Mouse (Mus musculus): Measurements from ENCODE around the gene Havcr2. TPM values are rescaled to one million over a fixed set of nuclear protein-coding genes. Genes with fewer than 3 reads are reported as not detected.
"Not testable (repeated sequence)": the region's sequence is repeated elsewhere in the genome, so short reads cannot be mapped to it uniquely, and the experiment has no call there.

Havcr2 gene
- total RNA-seq (2021) = under 1 TPM; 0.33 to 0.49 TPM
- long read RNA-seq, experiment 1, partial matches to known transcripts = 0 of 2 reads
- long read RNA-seq, experiment 1, other reads (novel, unspliced or antisense) = 2 of 2 reads
- long read RNA-seq, experiment 2, partial matches to known transcripts = 0 of 3 reads
- long read RNA-seq, experiment 2, other reads (novel, unspliced or antisense) = 3 of 3 reads

DNA sequence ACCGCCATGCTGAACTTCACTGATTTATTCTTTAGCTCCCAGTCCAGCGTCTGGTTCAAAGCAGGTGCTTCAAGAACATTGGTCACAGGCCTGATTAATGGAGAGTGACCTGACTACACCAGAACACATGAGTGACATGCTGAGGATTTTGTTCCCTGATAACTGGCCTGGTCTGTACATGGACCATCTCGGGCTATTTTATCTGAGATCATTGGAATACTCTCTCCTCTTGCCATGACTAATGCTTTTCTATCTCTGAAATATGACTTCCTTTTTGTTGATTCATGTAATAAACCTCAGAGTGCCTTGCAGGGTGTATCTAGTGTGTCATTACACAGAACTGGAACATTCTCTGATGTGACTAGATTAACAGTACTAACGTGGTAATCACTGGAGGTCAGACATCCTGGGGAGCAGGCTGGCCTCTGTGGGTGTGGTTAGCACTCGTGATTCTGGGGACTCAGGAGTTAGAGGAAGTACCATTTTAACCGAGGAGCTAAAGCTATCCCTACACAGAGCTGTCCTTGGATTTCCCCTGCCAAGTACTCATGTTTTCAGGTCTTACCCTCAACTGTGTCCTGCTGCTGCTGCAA, at the start of gene Havcr2:
Gene Havcr2, plus strand, starts transcription at position 483 of the 593 bp plus-strand sequence.
- intact Hi-C loops (cut with DNase I) = no loop called here
- DNase-seq = no peak

- intact Hi-C loops (cut with DNase I) = no loop called here
- DNase-seq = no peak
These were observed 49.7 kb upstream of the Havcr2 start for GRCm38 (mm10) chr11:46404986-46405385.

- intact Hi-C loops (cut with DNase I) = no loop called here
- DNase-seq = no peak
These were observed 48.0 kb upstream of the Havcr2 start for GRCm38 (mm10) chr11:46406721-46407120.

GRCm38 (mm10) chr11:46410018-46410563, 44.6 kb upstream of the Havcr2 start:
- intact Hi-C loops (cut with DNase I) = no loop called here
- no peak for DNase-seq

- no peak for DNase-seq
- intact Hi-C loops (cut with DNase I) = no loop called here
These were observed 36.3 kb upstream of the Havcr2 start for GRCm38 (mm10) chr11:46418438-46418837.

DNA sequence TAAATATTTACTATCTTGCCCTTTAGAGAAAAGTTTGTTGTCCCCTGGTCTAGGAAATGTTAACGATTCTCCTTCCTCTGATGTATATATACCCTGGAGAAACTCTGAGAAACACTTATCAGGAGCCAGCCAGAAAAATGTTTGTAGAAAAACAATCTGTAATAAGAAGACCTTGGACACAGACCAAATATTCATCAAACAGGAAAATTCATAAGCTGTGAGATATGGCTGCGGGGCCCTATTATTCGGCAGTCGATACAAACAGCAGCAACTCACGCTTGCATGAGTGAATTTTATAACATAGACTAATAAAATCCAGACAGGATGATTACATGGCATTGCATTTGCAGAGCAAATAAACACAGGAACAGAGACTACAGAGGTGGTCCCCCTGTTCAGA, 35.9 kb upstream of the Havcr2 start:
- intact Hi-C loops (cut with DNase I) = no loop called here
- DNase-seq = no peak

- intact Hi-C loops (cut with DNase I) = no loop called here
These were observed 33.4 kb upstream of the Havcr2 start for GRCm38 (mm10) chr11:46421086-46421888.

GRCm38 (mm10) chr11:46428131-46428530, 26.6 kb upstream of the Havcr2 start:
- intact Hi-C loops (cut with DNase I); DNase-seq: not testable (repeated sequence)

More at GRCm38 (mm10) chr11:46421086-46421888, 33.4 kb upstream of the Havcr2 start:
- no peak for DNase-seq

- intact Hi-C loops (cut with DNase I) = loop anchor here (5.0 kb wide), 1 partner anchor 163 kb away; no protein-coding TSS in a partner anchor
- no peak for DNase-seq
These were observed 24.6 kb upstream of the Havcr2 start for GRCm38 (mm10) chr11:46430123-46430522.

DNA sequence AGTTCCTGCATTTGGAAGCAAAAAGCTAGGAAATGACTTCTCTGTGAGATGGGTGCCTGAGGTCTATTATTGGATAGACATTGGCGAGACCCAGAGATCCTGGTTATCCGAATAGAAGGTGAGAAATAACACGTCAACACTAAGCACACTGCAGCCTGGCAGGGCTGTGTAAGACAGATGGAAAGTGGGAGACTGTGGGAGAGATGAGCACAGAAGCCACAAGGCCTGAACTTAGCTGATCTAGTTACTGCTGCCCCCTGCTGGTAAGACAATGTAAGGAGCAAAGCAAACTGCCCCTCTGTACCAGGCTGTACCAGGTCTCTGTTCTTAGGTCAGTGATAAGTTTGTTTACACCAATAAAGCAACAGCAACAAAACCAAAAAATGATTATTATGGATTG, 23.6 kb upstream of the Havcr2 start:
- DNase-seq = peak; percentile 65 to 82
- intact Hi-C loops (cut with DNase I) = loop anchor here (5.0 kb wide), 1 partner anchor 164 kb away; no protein-coding TSS in a partner anchor

GRCm38 (mm10) chr11:46435363-46435762, 19.4 kb upstream of the Havcr2 start:
- intact Hi-C loops (cut with DNase I) = no loop called here
- DNase-seq = no peak

DNA sequence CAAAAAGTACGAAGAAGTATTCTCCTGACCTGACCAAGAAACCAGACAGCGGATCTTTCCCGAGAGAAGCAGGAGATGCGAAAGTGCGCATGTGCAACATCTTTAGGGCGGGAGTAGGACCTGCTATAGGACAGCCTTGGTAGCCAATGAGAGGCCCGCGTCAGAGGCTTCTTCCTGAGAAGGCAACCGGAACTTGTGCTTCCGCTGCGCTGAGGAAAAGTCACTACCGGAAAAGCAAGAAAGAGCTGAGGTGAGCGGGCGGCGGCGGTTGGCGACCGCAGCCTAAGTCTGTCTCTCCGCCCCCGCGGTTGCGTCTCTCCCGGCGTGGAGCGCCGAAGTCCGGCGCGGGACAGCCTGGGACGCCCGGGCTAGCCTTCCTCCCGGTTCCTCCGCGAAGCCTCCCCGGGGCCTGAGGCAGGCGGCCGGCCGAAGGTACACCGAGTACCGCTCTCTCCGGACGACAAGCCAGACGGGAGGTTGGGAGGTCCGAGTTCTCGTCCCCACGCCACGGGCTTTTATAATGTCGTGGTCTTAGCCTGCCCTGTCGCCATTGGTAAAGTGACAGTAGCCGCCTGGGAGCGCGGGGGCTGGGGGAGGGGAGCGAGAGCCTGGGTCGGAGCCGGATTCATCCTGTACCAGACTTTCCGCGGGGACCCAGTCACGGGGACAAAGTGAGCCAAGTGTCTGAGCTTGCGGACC, 17.8 kb upstream of the Havcr2 start, which contains the start of gene Med7:
Gene Med7, plus strand, starts transcription at position 166 of the 699 bp plus-strand sequence.
- DNase-seq = peak; percentile 92
- intact Hi-C loops (cut with DNase I) = no loop called here

DNA sequence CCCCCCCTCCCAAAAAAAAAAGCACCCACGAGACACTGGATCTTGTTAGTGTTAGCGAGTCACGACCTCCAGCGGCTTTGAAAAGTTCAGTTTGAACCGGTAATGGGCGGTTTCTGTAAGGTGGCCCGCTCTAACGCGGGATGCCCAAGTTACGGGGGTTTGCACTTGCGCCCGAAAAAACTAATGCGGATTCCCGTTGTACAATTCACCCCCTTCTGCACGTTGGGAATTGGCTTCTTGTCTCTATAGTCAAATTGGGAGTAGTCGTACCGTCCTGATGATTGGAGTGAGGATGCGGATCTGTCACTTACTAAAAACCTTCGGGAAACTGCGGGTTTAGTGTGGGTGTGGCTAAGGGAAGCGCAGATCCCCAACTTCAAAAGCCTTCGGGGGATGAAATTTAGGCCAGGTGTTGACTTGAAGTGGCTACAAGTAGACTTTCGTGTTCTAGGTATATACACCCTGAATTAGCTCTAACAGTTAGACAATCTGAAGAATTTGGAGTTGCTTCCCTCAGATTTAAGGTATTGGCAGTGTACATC, 17.2 kb upstream of the Havcr2 start:
- intact Hi-C loops (cut with DNase I) = no loop called here
- DNase-seq = no peak

DNA sequence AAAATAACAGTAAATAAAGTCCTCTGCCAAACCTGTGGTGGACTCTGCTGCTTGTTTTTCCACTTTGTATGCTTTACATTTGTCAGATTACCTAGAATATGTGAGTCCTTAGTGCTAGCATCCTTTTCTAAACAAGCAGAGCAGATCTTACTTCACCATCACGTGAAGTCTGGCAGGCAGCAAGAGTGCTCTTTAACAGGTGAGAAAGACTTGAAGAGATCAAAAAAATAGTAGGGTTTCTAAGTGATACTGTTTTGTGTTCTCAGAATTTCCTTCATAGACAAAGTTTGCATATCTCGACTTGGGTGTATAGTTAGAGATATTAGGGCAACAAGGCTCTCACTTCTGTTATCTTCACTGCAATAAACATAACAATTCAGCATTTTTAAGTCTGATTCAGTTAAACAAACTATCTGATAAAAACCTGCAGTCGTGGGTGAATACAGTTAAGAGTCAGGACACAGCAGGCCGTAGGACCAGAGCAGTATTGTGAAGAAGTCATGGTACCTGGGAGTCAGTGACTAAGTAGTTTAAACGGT, 15.7 kb upstream of the Havcr2 start:
- intact Hi-C loops (cut with DNase I) = no loop called here
- no peak for DNase-seq

- intact Hi-C loops (cut with DNase I) = loop anchor here (10.0 kb wide), 1 partner anchor 193 kb away; no protein-coding TSS in a partner anchor
- no peak for DNase-seq
These were observed 13.0 kb upstream of the Havcr2 start for GRCm38 (mm10) chr11:46441774-46442173.

DNA sequence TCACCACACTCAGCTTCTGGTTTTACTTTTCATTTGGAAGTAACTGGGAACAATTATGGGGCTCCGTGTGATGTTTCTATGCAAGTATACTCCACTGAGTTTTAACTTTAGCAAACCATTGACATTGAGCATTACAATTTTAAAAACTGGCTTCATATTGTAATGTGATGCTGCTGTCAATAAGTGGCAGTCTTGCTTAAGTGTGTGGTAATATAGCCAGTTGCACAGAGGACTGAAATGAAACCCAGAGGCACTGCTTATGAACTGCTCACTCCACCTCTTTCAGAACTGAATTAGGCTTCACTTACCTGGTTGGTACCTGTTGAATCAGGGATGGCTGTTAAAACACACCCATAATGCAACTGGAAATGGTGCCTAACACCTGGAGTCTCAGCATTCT, 11.6 kb upstream of the Havcr2 start:
- intact Hi-C loops (cut with DNase I) = loop anchor here (10.0 kb wide), 1 partner anchor 192 kb away; no protein-coding TSS in a partner anchor
- DNase-seq = no peak

DNA sequence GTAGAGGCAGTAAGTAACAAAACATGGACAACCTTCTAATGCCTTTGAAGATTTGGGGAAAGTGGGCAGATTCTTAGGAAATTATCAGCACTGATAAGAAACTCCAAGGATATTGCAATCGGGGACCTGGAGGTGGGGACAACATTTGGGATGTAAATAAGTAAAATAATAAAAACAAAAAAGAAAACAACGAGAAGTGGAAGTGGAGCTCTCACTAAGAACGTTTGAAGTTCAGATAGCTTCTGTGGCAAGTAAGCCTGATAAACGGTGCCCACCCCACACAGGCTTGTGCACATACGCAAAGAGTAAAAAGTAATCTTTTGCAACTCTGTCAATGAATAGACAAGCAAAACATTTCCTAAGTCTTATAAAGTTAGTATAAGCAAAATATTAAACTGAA, 10.8 kb upstream of the Havcr2 start:
- no peak for DNase-seq
- intact Hi-C loops (cut with DNase I) = loop anchor here (10.0 kb wide), 1 partner anchor 191 kb away; no protein-coding TSS in a partner anchor

- no peak for DNase-seq
- intact Hi-C loops (cut with DNase I) = loop anchor here (10.0 kb wide), 1 partner anchor 189 kb away; no protein-coding TSS in a partner anchor
These were observed 8.6 kb upstream of the Havcr2 start for GRCm38 (mm10) chr11:46446150-46446549.

GRCm38 (mm10) chr11:46447644-46448484, 6.9 kb upstream of the Havcr2 start:
- intact Hi-C loops (cut with DNase I) = loop anchor here (10.0 kb wide), 1 partner anchor 187 kb away; no protein-coding TSS in a partner anchor
- DNase-seq = no peak

Measured in heart, postnatal 14 days (tissue).